Mouse (Mus musculus) ES-E14 (cell line): ENCODE measurements around the gene Pnn. TPM values are rescaled to one million over a fixed set of nuclear protein-coding genes. Genes with fewer than 3 reads are reported as not detected.

Experiments used
- DNase-seq: peaks from one replicate; pipeline ENCODE4 v3.0.0-alpha.2; 2013; ENCODE audit warnings: low read depth, low spot score
- H3K27ac ChIP-seq: 2 replicates; pipeline ENCODE4 v1.5.1; 2012; ENCODE audit warnings: low read depth, mild to moderate bottlenecking, low read length, moderate library complexity, mixed read lengths; ENCODE audit not compliant: poor library complexity, insufficient read depth, severe bottlenecking
- H3K36me3 ChIP-seq: 2 replicates; pipeline ENCODE4 v1.6.1; 2012; ENCODE audit warnings: mild to moderate bottlenecking, low read length, moderate library complexity, mixed read lengths; ENCODE audit not compliant: control insufficient read depth, poor library complexity, insufficient read depth, severe bottlenecking
- H3K4me1 ChIP-seq, 2 experiments: fragments of 150-350 bp in 1 of 2; sonication (generic) in 1 of 2; 2 replicates each; pipeline ENCODE4 v1.6.1; 2012; ENCODE audit warnings: low read length in 2 of 2, mild to moderate bottlenecking in 1 of 2, mixed read lengths in 1 of 2; ENCODE audit not compliant: control insufficient read depth in 2 of 2, insufficient read depth in 2 of 2, poor library complexity in 1 of 2
- H3K4me3 ChIP-seq, 2 experiments: fragments of 150-350 bp in 1 of 2; sonication (generic) in 1 of 2; 2 replicates each; pipeline ENCODE4 v1.5.1; 2012; ENCODE audit warnings: low read length in 2 of 2, low read depth in 1 of 2, mild to moderate bottlenecking in 1 of 2, mixed read lengths in 1 of 2; ENCODE audit not compliant: insufficient read depth in 1 of 2, poor library complexity in 1 of 2, severe bottlenecking in 1 of 2
- H3K9ac ChIP-seq: 2 replicates; pipeline ENCODE4 v1.6.1; 2012; ENCODE audit warnings: low read depth, mild to moderate bottlenecking, low read length, mixed read lengths; ENCODE audit not compliant: poor library complexity, insufficient read depth, severe bottlenecking
- H3K9me3 ChIP-seq: fragments of 150-350 bp; sonication (generic); 2 replicates; pipeline ENCODE4 v1.6.1; 2012; ENCODE audit warnings: low read depth, mild to moderate bottlenecking, low read length; ENCODE audit not compliant: control insufficient read depth, insufficient read depth
- CHD2 ChIP-seq: IDR thresholded peaks from 2 replicates; pipeline ENCODE4 v1.6.1; 2014; ENCODE audit warnings: mild to moderate bottlenecking, low read depth, low read length, inconsistent platforms
- HCFC1 ChIP-seq: IDR thresholded peaks from 2 replicates; pipeline ENCODE4 v1.6.1; 2012; ENCODE audit warnings: low read length, inconsistent platforms, borderline replicate concordance; ENCODE audit not compliant: insufficient read depth
- MAFK ChIP-seq: IDR thresholded peaks from 2 replicates; pipeline ENCODE4 v1.6.1; 2014; ENCODE audit warnings: mild to moderate bottlenecking, low read depth, low read length, inconsistent platforms; ENCODE audit not compliant: insufficient read depth
- ZC3H11A ChIP-seq: IDR thresholded peaks from 2 replicates; pipeline ENCODE4 v1.6.1; 2012; ENCODE audit warnings: low read depth, mild to moderate bottlenecking, inconsistent platforms, low read length, borderline replicate concordance
- ZNF384 ChIP-seq: IDR thresholded peaks from 2 replicates; pipeline ENCODE4 v1.6.1; 2012; ENCODE audit warnings: low read depth, low read length, inconsistent platforms
- in situ Hi-C, 2 experiments: fragments of 600-800 bp; cut with MboI; formaldehyde crosslinking; loops; one replicate each; pipeline ENCODE4 v1.15.1; 2025; ENCODE audit warnings: low sequenced_read_pairs in 2 of 2, inconsistent platforms in 1 of 2; ENCODE audit not compliant: unreplicated experiment in 2 of 2
- total RNA-seq: library from RNA; depleted of rRNA; stranded (reverse); fragments of 300-350 nt; gene quantifications from 2 replicates; pipeline ENCODE4 v1.2.3, GENCODE M21; 2012; rRNA removed

Gene Pnn
- total RNA-seq, 1 experiment = 54.1 TPM

DNA sequence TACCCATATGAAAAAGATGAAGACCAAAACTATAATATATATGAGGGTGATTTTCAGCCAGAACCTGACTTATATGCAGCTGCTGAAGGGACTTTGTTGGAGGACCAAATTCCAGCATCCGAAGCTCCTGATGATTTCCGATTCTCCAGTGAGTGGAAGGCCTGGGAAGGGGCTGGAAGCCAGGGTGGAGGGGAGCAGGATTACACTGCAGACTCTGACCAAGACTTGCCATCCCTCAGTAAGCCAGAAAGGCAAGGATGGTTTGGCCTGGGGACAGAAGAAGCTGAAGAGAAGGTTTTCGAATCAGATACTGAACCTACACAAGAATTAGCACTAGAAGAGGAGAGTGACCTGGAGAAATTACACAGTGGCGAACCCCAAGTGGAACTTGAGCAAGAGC, 41.2 kb downstream of the Pnn start:
- Histone ChIP-seq H3K9ac (no peak overlapping the region), H3K4me1 (no peaks in the 10 kb centered on the region), H3K9me3 (no peaks in the 10 kb centered on the region), H3K36me3 (no peaks in the 10 kb centered on the region), H3K27ac (no peak overlapping the region), H3K4me3 (no peak overlapping the region)
- TF ChIP-seq MAFK (no peak), CHD2 (no peak), ZNF384 (no peak), ZC3H11A (no peak), HCFC1 (no peak)
- DNase-seq = no peak
- in situ Hi-C loops = no loop called here

DNA sequence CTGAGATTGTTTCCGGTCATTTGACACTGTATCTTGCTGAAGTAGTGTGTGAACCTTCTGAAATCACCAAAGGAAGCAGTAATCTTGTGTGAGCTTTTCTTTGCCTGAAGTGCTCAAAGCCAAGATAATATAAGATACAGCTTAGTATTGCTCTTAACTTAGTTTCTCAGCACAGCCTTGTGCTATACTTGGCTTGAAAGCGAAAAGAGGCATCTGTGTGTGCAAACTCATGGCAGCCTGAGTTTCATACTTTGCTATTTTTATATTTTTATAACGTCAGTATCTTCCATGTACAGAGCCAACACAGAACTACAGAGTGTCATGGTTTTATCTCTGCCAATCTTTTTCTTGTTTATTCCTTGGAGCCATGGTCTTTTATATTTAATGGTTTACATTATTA, 50.5 kb downstream of the Pnn start:
- no peaks in the 10 kb centered on the region for H3K36me3 ChIP-seq
- no peak for DNase-seq
- no peaks in the 10 kb centered on the region for H3K9me3 ChIP-seq
- TF ChIP-seq CHD2 = no peak
- TF ChIP-seq ZNF384 = no peak
- TF ChIP-seq ZC3H11A = no peak
- no peak for TF ChIP-seq MAFK
- no peaks in the 10 kb centered on the region for H3K4me1 ChIP-seq
- H3K4me3 ChIP-seq = no peak overlapping the region
- H3K27ac ChIP-seq = no peak overlapping the region
- H3K9ac ChIP-seq = no peak overlapping the region
- in situ Hi-C loops = no loop called here

Other genes with a start within 250 kb of the Pnn start
- gene Sec23a, start 54.9 kb upstream of the Pnn start, total RNA-seq = 30.5 and 37.7 TPM in 2 replicates
- 21.7 and 24.5 TPM in 2 replicates for gene Gemin2, start 53.5 kb upstream of the Pnn start, total RNA-seq
- gene Trappc6b, start 5.4 kb upstream of the Pnn start, total RNA-seq = 35.8 and 44.1 TPM in 2 replicates
- 45.8 and 50.0 TPM in 2 replicates for gene Mia2, start 28.9 kb downstream of the Pnn start, total RNA-seq
- gene Fbxo33, start 152.8 kb downstream of the Pnn start, total RNA-seq = 41.5 and 47.4 TPM in 2 replicates